Mouse (Mus musculus) thymus, adult 2 months (tissue): Measurements from ENCODE around the gene Fam71b. TPM values are rescaled to one million over a fixed set of nuclear protein-coding genes. Genes with fewer than 3 reads are reported as not detected.

Experiments used
- DNase-seq: peaks from one replicate; pipeline ENCODE4 v3.0.0; 2021
- H3K27ac ChIP-seq: fragments of 200-500 bp; 2 replicates; pipeline ENCODE4 v1.5.1; 2012; ENCODE audit warnings: low read length, control low read depth; ENCODE audit not compliant: control insufficient read depth, insufficient read depth
- H3K27me3 ChIP-seq: fragments of 200-500 bp; 2 replicates; pipeline ENCODE4 v1.6.1; 2012; ENCODE audit warnings: mild to moderate bottlenecking, low read length, moderate library complexity, mixed read lengths; ENCODE audit not compliant: control insufficient read depth, insufficient read depth
- H3K36me3 ChIP-seq: fragments of 200-500 bp; 2 replicates; pipeline ENCODE4 v1.6.1; 2012; ENCODE audit warnings: mild to moderate bottlenecking, low read length, moderate library complexity; ENCODE audit not compliant: control insufficient read depth, insufficient read depth
- H3K4me1 ChIP-seq: fragments of 200-500 bp; replicated peaks from 2 replicates; pipeline ENCODE4 v1.6.1; 2012; ENCODE audit warnings: low read length; ENCODE audit not compliant: control insufficient read depth, insufficient read depth
- H3K4me3 ChIP-seq: fragments of 200-500 bp; 2 replicates; pipeline ENCODE4 v1.5.1; 2012; ENCODE audit warnings: mild to moderate bottlenecking, low read length, control low read depth, moderate library complexity; ENCODE audit not compliant: control insufficient read depth, insufficient read depth
- CTCF ChIP-seq: fragments of 200-500 bp; IDR thresholded peaks from 2 replicates; pipeline ENCODE4 v1.5.1; 2012; ENCODE audit warnings: mild to moderate bottlenecking, control low read depth, low read length, moderate library complexity, borderline replicate concordance; ENCODE audit not compliant: control insufficient read depth, poor library complexity, insufficient read depth; ENCODE audit errors: extremely low read depth
- POLR2A ChIP-seq: fragments of 200-500 bp; IDR thresholded peaks from 2 replicates; pipeline ENCODE4 v1.6.1; 2012; ENCODE audit warnings: mild to moderate bottlenecking, low read length, control low read depth, moderate library complexity; ENCODE audit not compliant: control insufficient read depth, poor library complexity, insufficient read depth; ENCODE audit errors: extremely low read depth
- WGBS: fragments of 180-500 bp; shearing (Covaris S2); methylation state at CpG from one replicate; pipeline ENCODE4 v1.1.7; 2018; 5-methylcytosine and 5-hydroxymethylcytosine counted together
- polyA plus RNA-seq: library from polyadenylated mRNA; depleted of rRNA; stranded (reverse); fragments of >200 nt; gene quantifications from 2 replicates; pipeline ENCODE4 v1.2.3, GENCODE M21; 2012

Fam71b gene
- polyA plus RNA-seq, 1 experiment: 2.6 TPM

DNA sequence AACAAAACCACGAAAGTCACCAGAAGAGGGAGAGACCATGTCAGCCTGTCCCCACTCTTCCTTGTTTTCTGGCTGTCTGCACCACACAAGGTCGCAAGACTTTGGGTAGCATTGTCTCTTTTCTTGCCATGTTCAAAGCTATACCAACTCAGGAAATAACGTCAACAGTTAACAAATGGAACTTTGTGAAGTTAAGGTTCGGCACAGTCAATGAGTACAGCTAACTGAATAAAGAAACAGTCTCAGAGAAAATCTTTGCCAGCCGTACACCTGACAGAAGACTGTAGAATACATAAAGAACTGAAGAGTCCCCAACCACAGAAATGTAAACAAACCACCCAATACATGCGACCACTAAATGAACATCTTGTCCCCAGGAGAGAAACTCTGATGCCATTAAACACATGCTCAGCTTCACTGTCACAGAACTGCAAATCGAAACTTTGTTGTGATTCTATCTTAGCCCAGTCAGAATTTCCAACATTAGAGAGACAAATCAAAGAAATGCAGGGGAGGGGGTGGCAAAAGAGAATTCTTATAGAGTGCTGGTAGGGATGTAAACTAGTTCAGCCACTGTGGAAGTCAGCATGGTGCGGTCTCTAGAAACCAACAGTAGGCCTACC is 23.9 kb upstream of the Fam71b start:
- TF ChIP-seq CTCF: no peak
- TF ChIP-seq POLR2A: no peak
- H3K4me3 ChIP-seq: no peak overlapping the region
- DNase-seq: no peak
- H3K27ac ChIP-seq: peak overlapping the region; percentile 87
- no peaks in the 10 kb centered on the region for H3K27me3 ChIP-seq
- 14% methylated on average over 8 of the region's 8 CpGs for WGBS
- peaks cover 43% of the 10 kb centered on the region for H3K36me3 ChIP-seq
- H3K4me1 ChIP-seq: peaks cover 33% of the 10 kb centered on the region

DNA sequence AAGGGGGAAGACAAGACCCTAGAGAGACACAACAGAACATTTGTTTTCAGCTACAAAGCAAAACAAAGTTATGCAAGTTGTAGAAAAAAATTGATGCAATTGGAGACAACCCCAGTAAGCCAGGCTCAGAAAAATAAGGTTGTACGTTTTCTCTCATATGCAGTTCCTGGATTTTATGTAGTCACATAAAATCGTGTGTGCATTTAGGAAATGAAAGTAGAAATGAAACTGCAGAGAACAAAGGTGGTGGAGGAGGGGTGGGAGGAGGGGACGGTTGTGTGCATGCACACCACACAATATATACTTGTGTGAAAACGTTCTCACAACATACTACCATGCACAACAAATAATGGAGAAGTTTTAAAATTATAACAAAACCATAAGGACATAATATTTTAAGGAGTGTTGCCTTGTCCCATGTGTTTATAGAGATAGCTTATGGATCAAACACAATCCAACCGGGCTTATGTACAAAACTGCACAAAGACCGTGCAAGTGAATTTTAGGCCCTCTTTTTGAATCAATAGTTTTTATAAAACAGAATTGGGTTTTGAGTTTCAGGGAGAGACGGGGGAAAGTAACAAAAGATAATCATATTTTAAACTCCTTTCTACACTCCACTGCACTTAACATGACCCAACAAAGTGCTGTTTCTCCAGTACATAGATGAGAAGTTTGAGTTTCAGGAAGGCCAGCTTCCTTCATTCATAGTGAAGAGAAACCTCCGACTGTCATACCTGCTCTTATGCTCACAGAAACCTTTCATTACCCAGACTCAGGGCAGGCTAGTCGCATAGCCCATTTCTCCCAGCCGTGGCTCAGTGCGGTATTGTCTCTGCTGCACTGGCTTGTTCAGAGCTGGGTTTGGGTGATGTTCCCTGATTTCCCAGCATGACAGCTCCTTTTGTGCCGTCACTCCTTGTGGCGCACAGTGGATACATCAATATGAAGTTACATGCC is 23.0 kb upstream of the Fam71b start:
- Histone ChIP-seq H3K27ac (peak overlapping the region; percentile 87), H3K4me3 (no peak overlapping the region), H3K4me1 (peaks cover 33% of the 10 kb centered on the region), H3K27me3 (no peaks in the 10 kb centered on the region), H3K36me3 (peaks cover 34% of the 10 kb centered on the region)
- no peak for DNase-seq
- WGBS: 53% methylated on average over 13 of the region's 13 CpGs
- TF ChIP-seq POLR2A: no peak
- TF ChIP-seq CTCF: no peak

DNA sequence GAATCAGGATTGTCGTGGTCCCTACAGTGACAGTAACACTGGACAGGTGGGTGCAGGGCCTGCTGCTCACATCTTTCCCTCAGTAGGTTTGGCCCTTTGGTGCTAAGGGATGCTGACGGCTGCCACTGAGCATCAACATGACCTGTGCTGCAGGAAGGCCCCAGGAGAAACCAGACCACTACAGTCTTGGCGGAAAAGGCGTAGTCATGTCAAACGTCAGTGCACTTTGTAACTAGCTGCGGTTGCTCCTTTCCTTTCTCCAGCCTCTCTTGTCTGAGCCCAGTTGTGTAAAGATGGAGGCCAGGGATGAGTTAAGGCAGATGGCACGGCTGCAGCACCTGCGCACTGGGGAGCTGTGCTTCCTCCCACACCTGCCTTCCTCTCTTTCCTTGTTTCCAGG is 21.3 kb upstream of the Fam71b start:
- Histone ChIP-seq H3K27me3 (no peaks in the 10 kb centered on the region), H3K4me3 (no peak overlapping the region), H3K4me1 (peaks cover 41% of the 10 kb centered on the region), H3K27ac (peak overlapping the region; percentile 35; the same call in 1 of the 2 replicates), H3K36me3 (peaks cover 27% of the 10 kb centered on the region)
- TF ChIP-seq CTCF (no peak), POLR2A (no peak)
- no peak for DNase-seq
- 67% methylated on average over 8 of the region's 8 CpGs for WGBS

DNA sequence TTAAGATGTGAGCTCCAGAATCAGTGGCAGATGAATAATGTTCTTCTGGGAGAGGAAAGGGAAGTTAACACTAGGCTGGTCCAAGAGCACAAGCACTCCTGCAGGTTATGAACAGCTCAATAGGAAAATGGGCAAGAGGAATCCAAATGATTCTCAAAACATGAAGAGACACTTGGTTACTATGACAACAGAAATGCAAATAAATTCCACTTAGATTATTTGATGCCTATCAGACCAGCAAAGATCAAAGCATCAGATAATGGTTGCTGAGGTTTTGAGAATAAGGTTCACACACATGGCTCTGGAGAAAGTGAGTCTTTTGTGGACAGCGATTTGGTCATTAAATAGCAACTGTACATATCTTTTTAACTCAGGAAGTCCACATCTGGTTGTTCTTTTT is 19.0 kb upstream of the Fam71b start:
- DNase-seq: no peak
- 51% methylated on average over 1 of the region's 1 CpGs for WGBS
- H3K27ac ChIP-seq: no peak overlapping the region
- H3K4me3 ChIP-seq: no peak overlapping the region
- H3K4me1 ChIP-seq: peaks cover 36% of the 10 kb centered on the region
- H3K27me3 ChIP-seq: no peaks in the 10 kb centered on the region
- TF ChIP-seq POLR2A: no peak
- no peak for TF ChIP-seq CTCF
- peaks cover 27% of the 10 kb centered on the region for H3K36me3 ChIP-seq

DNA sequence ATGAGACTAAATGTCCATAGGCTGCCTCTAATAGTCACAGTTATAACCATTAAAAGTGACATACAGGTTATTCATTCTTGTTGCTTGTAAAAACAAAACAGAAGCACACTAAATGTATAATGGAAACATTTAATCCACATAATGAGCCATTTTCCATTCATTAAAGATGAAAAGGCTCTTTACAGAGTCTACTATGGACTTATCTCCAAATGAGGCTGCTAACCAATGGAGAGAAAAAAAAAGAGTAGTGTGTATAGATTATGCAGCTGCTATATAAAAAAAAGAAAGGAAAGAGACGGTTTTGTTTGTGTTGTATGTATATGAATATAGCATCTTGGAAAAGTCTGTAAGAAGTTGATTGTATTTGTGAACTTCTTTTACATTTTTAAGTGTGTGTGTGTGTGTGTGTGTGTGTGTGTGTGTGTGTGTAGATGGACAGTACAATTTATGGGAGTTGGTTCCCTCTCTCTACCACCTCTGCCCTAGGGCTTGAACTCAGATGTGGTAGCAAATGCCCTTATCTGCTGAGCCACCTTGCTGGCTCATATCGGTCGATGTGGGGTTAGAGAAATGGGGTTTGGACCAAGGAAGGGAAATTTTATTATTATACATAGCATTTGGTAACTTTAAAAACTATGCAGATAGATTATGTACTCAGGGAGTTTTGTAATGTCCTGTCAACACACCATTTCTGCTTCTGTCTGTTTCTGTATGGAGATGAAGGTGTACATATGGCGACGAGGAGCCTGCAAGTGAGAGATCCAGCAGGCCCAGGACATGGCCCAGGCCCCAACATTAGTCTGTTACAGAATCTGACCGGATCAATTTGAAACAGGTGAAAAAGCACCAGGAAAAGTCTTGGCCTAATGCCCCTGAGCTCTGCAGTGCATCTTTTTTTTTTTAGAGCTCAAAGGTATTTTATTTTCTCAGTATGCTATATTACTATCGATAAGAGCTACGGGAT is 18.3 kb upstream of the Fam71b start:
- Histone ChIP-seq H3K27me3 (no peaks in the 10 kb centered on the region), H3K27ac (no peak overlapping the region), H3K4me1 (peaks cover 41% of the 10 kb centered on the region), H3K36me3 (peaks cover 27% of the 10 kb centered on the region), H3K4me3 (no peak overlapping the region)
- TF ChIP-seq POLR2A (no peak), CTCF (no peak)
- 84% methylated on average over 8 of the region's 8 CpGs for WGBS
- no peak for DNase-seq

DNA sequence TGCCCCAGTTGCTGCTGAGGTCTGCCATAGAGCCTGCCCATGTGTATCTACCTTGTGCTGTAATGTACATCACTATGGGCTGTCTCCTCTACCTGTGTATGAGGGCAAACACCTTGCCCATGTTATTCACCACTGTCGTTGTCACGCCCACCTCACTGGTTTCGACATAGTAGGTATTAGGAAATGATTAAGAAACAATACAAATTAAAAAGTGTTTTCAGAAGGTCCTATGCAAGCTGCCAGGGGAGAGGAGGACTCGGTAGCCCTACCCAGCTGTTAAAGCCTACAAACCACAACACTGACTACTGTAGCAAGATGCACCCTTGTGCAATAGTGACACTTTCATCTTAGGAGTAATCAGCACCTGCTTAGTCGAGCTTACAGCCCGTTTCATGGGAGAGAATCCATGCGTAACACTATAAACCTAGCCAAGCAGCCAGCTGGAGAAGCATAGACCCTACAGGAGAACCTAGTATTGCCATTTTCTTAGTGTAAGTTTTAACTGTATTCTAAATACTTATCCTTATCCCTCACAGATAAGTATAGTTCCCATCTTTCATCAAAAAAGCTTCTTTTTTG is 16.2 kb upstream of the Fam71b start:
- peaks cover 34% of the 10 kb centered on the region for H3K4me1 ChIP-seq
- DNase-seq: peak; percentile 42
- peaks cover 25% of the 10 kb centered on the region; the same call in 1 of the 2 replicates for H3K36me3 ChIP-seq
- 26% methylated on average over 7 of the region's 7 CpGs for WGBS
- H3K27me3 ChIP-seq: no peaks in the 10 kb centered on the region
- H3K27ac ChIP-seq: peak overlapping the region; percentile 81
- H3K4me3 ChIP-seq: no peak overlapping the region
- TF ChIP-seq CTCF: no peak
- no peak for TF ChIP-seq POLR2A
